In genomic region chr12:54737891-54738660, GRCm38 (mm10) we compare ENCODE assay signal across 7 mouse cellular contexts. TPM values are rescaled to one million over a fixed set of nuclear protein-coding genes. Genes with fewer than 3 reads are reported as not detected.
A peak's percentile ranks its signal among the peaks of the same experiment; 100 is the strongest.
DNase-seq lines count a peak whose midpoint lies in the region; ATAC-seq lines count a peak whose summit lies in the region.
"Not testable (repeated sequence)": the region's sequence is repeated elsewhere in the genome, so short reads cannot be mapped to it uniquely, and the experiment has no call there.

No protein-coding gene starts in this region.

- peak; percentile 92 for ATAC-seq in embryonic facial prominence, embryonic 12.5 days (ENCODE audit: insufficient number of reproducible peaks, insufficient read depth, low FRiP score, low TSS enrichment)
- peak; percentile 86 for ATAC-seq in forebrain, embryonic 16.5 days
- peak; percentile 70 for ATAC-seq in hematopoietic stem cell, adult 5-6 weeks (replicated peaks in 1 of 2; ENCODE audit: insufficient read depth in 1 of 2, low FRiP score in 2 of 2, low TSS enrichment in 1 of 2, low read depth in 1 of 2, poor library complexity in 2 of 2, severe bottlenecking in 2 of 2)
- peak; percentile 87 for ATAC-seq in intestine, embryonic 16.5 days
- peak; percentile 91 for ATAC-seq in liver, embryonic 11.5 days (replicated peaks; ENCODE audit: low FRiP score)
- ATAC-seq in megakaryocyte, adult 5-6 weeks (ENCODE audit: poor library complexity, severe bottlenecking), result peak; percentile 50
- peak; percentile 84 for ATAC-seq in neural tube, embryonic 11.5 days (ENCODE audit: insufficient read depth, low FRiP score, low TSS enrichment)

- not testable (repeated sequence) for H3K4me3 ChIP-seq in embryonic facial prominence, embryonic 12.5 days; forebrain, embryonic 16.5 days (replicated peaks; ENCODE audit: low read length); intestine, embryonic 16.5 days (ENCODE audit: low read length); liver, embryonic 11.5 days (ENCODE audit: low read depth, low read length); neural tube, embryonic 11.5 days (ENCODE audit: low read depth, low read length)

- WGBS in embryonic facial prominence, embryonic 12.5 days, result no CpG with 5 or more reads among the region's 21 CpGs
- no CpG with 5 or more reads among the region's 21 CpGs for WGBS in forebrain, embryonic 16.5 days
- WGBS in intestine, embryonic 16.5 days, result no CpG with 5 or more reads among the region's 21 CpGs
- WGBS in liver, embryonic 11.5 days, result no CpG with 5 or more reads among the region's 21 CpGs
- WGBS in neural tube, embryonic 11.5 days, result no CpG with 5 or more reads among the region's 21 CpGs

- H3K36me3 ChIP-seq in embryonic facial prominence, embryonic 12.5 days; forebrain, embryonic 16.5 days (ENCODE audit: control insufficient read depth, insufficient read depth); intestine, embryonic 16.5 days (ENCODE audit: control insufficient read depth, insufficient read depth, low read length); liver, embryonic 11.5 days (ENCODE audit: control insufficient read depth, insufficient read depth, low read length); neural tube, embryonic 11.5 days (ENCODE audit: control insufficient read depth, insufficient read depth, low read length): not testable (repeated sequence)

- H3K4me2 ChIP-seq in embryonic facial prominence, embryonic 12.5 days (replicated peaks); forebrain, embryonic 16.5 days (ENCODE audit: low read length); intestine, embryonic 16.5 days (ENCODE audit: low read depth, low read length); liver, embryonic 11.5 days; neural tube, embryonic 11.5 days (ENCODE audit: low read depth): not testable (repeated sequence)

- not testable (repeated sequence) for H3K9me3 ChIP-seq in embryonic facial prominence, embryonic 12.5 days; forebrain, embryonic 16.5 days (ENCODE audit: control insufficient read depth, low read length); intestine, embryonic 16.5 days (ENCODE audit: control insufficient read depth, low read length); liver, embryonic 11.5 days (ENCODE audit: control insufficient read depth, low read length); neural tube, embryonic 11.5 days (ENCODE audit: control insufficient read depth, low read length)

- H3K4me1 ChIP-seq in embryonic facial prominence, embryonic 12.5 days; forebrain, embryonic 16.5 days (replicated peaks; ENCODE audit: control insufficient read depth, insufficient read depth, low read length); intestine, embryonic 16.5 days (ENCODE audit: control insufficient read depth, insufficient read depth, low read length); liver, embryonic 11.5 days (replicated peaks; ENCODE audit: control insufficient read depth, insufficient read depth, low read length); neural tube, embryonic 11.5 days (ENCODE audit: control insufficient read depth, insufficient read depth, low read length): not testable (repeated sequence)

- not testable (repeated sequence) for H3K27ac ChIP-seq in embryonic facial prominence, embryonic 12.5 days; forebrain, embryonic 16.5 days (ENCODE audit: low read length); intestine, embryonic 16.5 days (ENCODE audit: low read length); liver, embryonic 11.5 days (ENCODE audit: low read depth, low read length); neural tube, embryonic 11.5 days (ENCODE audit: low read depth, low read length)

- not testable (repeated sequence) for H3K9ac ChIP-seq in embryonic facial prominence, embryonic 12.5 days; forebrain, embryonic 16.5 days (replicated peaks; ENCODE audit: low read depth, low read length); intestine, embryonic 16.5 days (ENCODE audit: low read depth, low read length); liver, embryonic 11.5 days (ENCODE audit: low read depth, low read length); neural tube, embryonic 11.5 days (ENCODE audit: low read length)

- H3K27me3 ChIP-seq in embryonic facial prominence, embryonic 12.5 days; forebrain, embryonic 16.5 days (replicated peaks; ENCODE audit: control insufficient read depth, insufficient read depth, low read length); intestine, embryonic 16.5 days (replicated peaks; ENCODE audit: control insufficient read depth, insufficient read depth, low read length); liver, embryonic 11.5 days (replicated peaks; ENCODE audit: control insufficient read depth, insufficient read depth, low read length); neural tube, embryonic 11.5 days (ENCODE audit: control insufficient read depth, insufficient read depth, low read length): not testable (repeated sequence)

- DNase-seq in liver, embryonic 11.5 days (ENCODE audit: low spot score); neural tube, embryonic 11.5 days (ENCODE audit: low spot score): not testable (repeated sequence)

RNA-seq across cellular contexts. Expression of gene Eapp, which starts 42.4 kb away (rescaled TPM):
- polyA plus RNA-seq in embryonic facial prominence, embryonic 12.5 days (2016; fragmentation: Nextera tagmentation; extraction: Ambion mirVana), result 67.3 and 67.5 TPM in 2 replicates
- polyA plus RNA-seq in forebrain, embryonic 16.5 days (2015; fragmentation: Nextera tagmentation; extraction: Ambion mirVana), result 80.3 and 85.6 TPM in 2 replicates
- 66.3 and 116 TPM in 2 replicates for total RNA-seq in hematopoietic stem cell, adult 5-6 weeks (2017)
- 57.8 and 60.9 TPM in 2 replicates for polyA plus RNA-seq in intestine, embryonic 16.5 days (2015; fragmentation: Nextera tagmentation; extraction: Ambion mirVana)
- 59.9 and 68.4 TPM in 2 replicates for polyA plus RNA-seq in liver, embryonic 11.5 days (2014; fragmentation: Nextera tagmentation; extraction: Ambion mirVana)
- 48.6 and 68.4 TPM in 2 replicates for total RNA-seq in megakaryocyte, adult 5-6 weeks (2015)
- 71.0 and 86.9 TPM in 2 replicates for total RNA-seq in megakaryocyte, adult 5-6 weeks (2017)
- polyA plus RNA-seq in neural tube, embryonic 11.5 days (2014; fragmentation: Nextera tagmentation; extraction: Ambion mirVana), result 77.0 and 80.1 TPM in 2 replicates

RNA-seq across cellular contexts. Expression of gene Snx6, which starts 57.4 kb away (rescaled TPM):
- 211 and 229 TPM in 2 replicates for polyA plus RNA-seq in embryonic facial prominence, embryonic 12.5 days (2016; fragmentation: Nextera tagmentation; extraction: Ambion mirVana)
- 147 and 168 TPM in 2 replicates for polyA plus RNA-seq in forebrain, embryonic 16.5 days (2015; fragmentation: Nextera tagmentation; extraction: Ambion mirVana)
- total RNA-seq in hematopoietic stem cell, adult 5-6 weeks (2017), result 108 and 111 TPM in 2 replicates
- 147 and 155 TPM in 2 replicates for polyA plus RNA-seq in intestine, embryonic 16.5 days (2015; fragmentation: Nextera tagmentation; extraction: Ambion mirVana)
- polyA plus RNA-seq in liver, embryonic 11.5 days (2014; fragmentation: Nextera tagmentation; extraction: Ambion mirVana), result 115 and 123 TPM in 2 replicates
- total RNA-seq in megakaryocyte, adult 5-6 weeks (2015), result 68.6 and 74.9 TPM in 2 replicates
- total RNA-seq in megakaryocyte, adult 5-6 weeks (2017), result 99.5 and 101 TPM in 2 replicates
- 218 and 226 TPM in 2 replicates for polyA plus RNA-seq in neural tube, embryonic 11.5 days (2014; fragmentation: Nextera tagmentation; extraction: Ambion mirVana)
